Mouse (Mus musculus) activated CD4-positive, CD25-positive, alpha-beta regulatory T cell, adult 4 months (primary cell): ENCODE results near the gene Trim68. TPM values are rescaled to one million over a fixed set of nuclear protein-coding genes. Genes with fewer than 3 reads are reported as not detected.
A peak's percentile ranks its signal among the peaks of the same experiment; 100 is the strongest.
"Not testable (repeated sequence)": the region's sequence is repeated elsewhere in the genome, so short reads cannot be mapped to it uniquely, and the experiment has no call there.

Experiments used
- ATAC-seq: one replicate; pipeline ENCODE4 v1.8.0; 2017
- polyA plus RNA-seq, 2 experiments: library from polyadenylated mRNA; unstranded; fragments of 100-300 nt; shearing (Covaris generic); gene quantifications; one replicate each; pipeline ENCODE4 v1.2.1; 2017

Trim68 gene
- polyA plus RNA-seq, result 1 to 10 TPM; 9.2 to 9.3 TPM

GRCm38 (mm10) chr7:102686944-102687501, at the start of gene Trim68:
Trim68 (minus strand) TSS chr7:102687327.
- peak; percentile 100 for ATAC-seq

- ATAC-seq, result no peak
These were observed 46.7 kb upstream of the Trim68 start for GRCm38 (mm10) chr7:102733793-102734192.

GRCm38 (mm10) chr7:102727391-102727790, 40.3 kb upstream of the Trim68 start, which contains the start of gene Olfr559:
Olfr559 (minus strand) TSS chr7:102727491.
- ATAC-seq, result no peak

- no peak for ATAC-seq
These were observed 31.8 kb upstream of the Trim68 start, which contains the start of gene Olfr33 for GRCm38 (mm10) chr7:102718970-102719369. Olfr33 (minus strand) TSS chr7:102719070.

- no peak for ATAC-seq
These were observed 14.8 kb upstream of the Trim68 start, which contains the start of gene Olfr558 for GRCm38 (mm10) chr7:102701915-102702314. Olfr558 (plus strand) TSS chr7:102702215.

- ATAC-seq, result no peak
These were observed 11.3 kb upstream of the Trim68 start for GRCm38 (mm10) chr7:102698461-102698860.

GRCm38 (mm10) chr7:102695358-102696125, 8.4 kb upstream of the Trim68 start, which contains the start of gene Olfr557:
Olfr557 (plus strand) TSS chr7:102695910.
- peak; percentile 76 for ATAC-seq

GRCm38 (mm10) chr7:102681916-102682315, 5.2 kb downstream of the Trim68 start:
- ATAC-seq, result no peak

- ATAC-seq, result no peak
These were observed 10.9 kb downstream of the Trim68 start for GRCm38 (mm10) chr7:102676225-102676624.

GRCm38 (mm10) chr7:102665378-102665777, 21.7 kb downstream of the Trim68 start:
- no peak for ATAC-seq

GRCm38 (mm10) chr7:102664599-102664998, 22.5 kb downstream of the Trim68 start, which contains the start of gene Olfr556:
Olfr556 (plus strand) TSS chr7:102664899.
- ATAC-seq, result no peak

- no peak for ATAC-seq
These were observed 28.6 kb downstream of the Trim68 start, which contains the start of gene Olfr555 for GRCm38 (mm10) chr7:102658523-102658922. Olfr555 (plus strand) TSS chr7:102658823.

- not testable (repeated sequence) for ATAC-seq
These were observed 42.2 kb downstream of the Trim68 start for GRCm38 (mm10) chr7:102644945-102645344.

- ATAC-seq, result no peak
These were observed 49.0 kb downstream of the Trim68 start, which contains the start of gene Olfr554 for GRCm38 (mm10) chr7:102638132-102638531. Olfr554 (plus strand) TSS chr7:102638432.

GRCm38 (mm10) chr7:102636665-102637064, 50.5 kb downstream of the Trim68 start:
- ATAC-seq, result no peak

Other genes starting within 250 kb of the Trim68 start
- 10 to 100 TPM; 82.6 to 87.8 TPM for gene Rrm1, start 245.6 kb downstream of the Trim68 start, polyA plus RNA-seq
- gene Olfr543, start 205.6 kb downstream of the Trim68 start, polyA plus RNA-seq, result under 1 TPM in 1 of 2 experiments, not detected in 1; 0.29 TPM
- under 1 TPM in 1 of 2 experiments, not detected in 1; 0.17 TPM for gene Olfr544, start 199.0 kb downstream of the Trim68 start, polyA plus RNA-seq
- gene Olfr545, start 187.8 kb downstream of the Trim68 start, polyA plus RNA-seq, result not detected
- gene Olfr547, start 152.6 kb downstream of the Trim68 start, polyA plus RNA-seq, result not detected
- not detected for gene Olfr548-ps1, start 146.4 kb downstream of the Trim68 start, polyA plus RNA-seq
- gene Olfr549, start 137.5 kb downstream of the Trim68 start, polyA plus RNA-seq, result not detected
- gene Trim21, start 121.8 kb downstream of the Trim68 start, polyA plus RNA-seq, result 10 to 100 TPM in 1 of 2 experiments, 1 to 10 TPM in 1; 9.7 to 10.3 TPM
- under 1 TPM in 1 of 2 experiments, not detected in 1; 0.11 TPM for gene Olfr550, start 115.9 kb downstream of the Trim68 start, polyA plus RNA-seq
- under 1 TPM in 1 of 2 experiments, not detected in 1; 0.08 TPM for gene Olfr551, start 95.4 kb downstream of the Trim68 start, polyA plus RNA-seq
- not detected for gene Olfr552, start 89.6 kb downstream of the Trim68 start, polyA plus RNA-seq
- not detected for gene Olfr553, start 69.1 kb downstream of the Trim68 start, polyA plus RNA-seq
- not detected for gene Olfr554, start 48.9 kb downstream of the Trim68 start, polyA plus RNA-seq
- gene Olfr555, start 28.5 kb downstream of the Trim68 start, polyA plus RNA-seq, result not detected
- under 1 TPM in 1 of 2 experiments, not detected in 1; 0.12 TPM for gene Olfr556, start 22.4 kb downstream of the Trim68 start, polyA plus RNA-seq
- gene Olfr557, start 8.6 kb upstream of the Trim68 start, polyA plus RNA-seq, result not detected
- gene Olfr558, start 14.9 kb upstream of the Trim68 start, polyA plus RNA-seq, result not detected
- gene Olfr33, start 31.7 kb upstream of the Trim68 start, polyA plus RNA-seq, result not detected
- not detected for gene Olfr559, start 40.2 kb upstream of the Trim68 start, polyA plus RNA-seq
- not detected for gene Olfr560, start 72.0 kb upstream of the Trim68 start, polyA plus RNA-seq
- gene Olfr78, start 72.1 kb upstream of the Trim68 start, polyA plus RNA-seq, result not detected
- not detected for gene Olfr561, start 83.9 kb upstream of the Trim68 start, polyA plus RNA-seq
- gene Olfr564, start 116.2 kb upstream of the Trim68 start, polyA plus RNA-seq, result not detected
- gene Olfr566, start 171.4 kb upstream of the Trim68 start, polyA plus RNA-seq, result under 1 TPM in 1 of 2 experiments, not detected in 1; 0.16 TPM
- not detected for gene Olfr568, start 189.8 kb upstream of the Trim68 start, polyA plus RNA-seq
- gene Olfr569, start 203.6 kb upstream of the Trim68 start, polyA plus RNA-seq, result not detected
- not detected for gene Olfr570, start 207.2 kb upstream of the Trim68 start, polyA plus RNA-seq
- gene Olfr571, start 230.2 kb upstream of the Trim68 start, polyA plus RNA-seq, result not detected
- gene Olfr572, start 237.1 kb upstream of the Trim68 start, polyA plus RNA-seq, result not detected